Mouse (Mus musculus): ENCODE results near the gene Tbl1x.

DNA sequence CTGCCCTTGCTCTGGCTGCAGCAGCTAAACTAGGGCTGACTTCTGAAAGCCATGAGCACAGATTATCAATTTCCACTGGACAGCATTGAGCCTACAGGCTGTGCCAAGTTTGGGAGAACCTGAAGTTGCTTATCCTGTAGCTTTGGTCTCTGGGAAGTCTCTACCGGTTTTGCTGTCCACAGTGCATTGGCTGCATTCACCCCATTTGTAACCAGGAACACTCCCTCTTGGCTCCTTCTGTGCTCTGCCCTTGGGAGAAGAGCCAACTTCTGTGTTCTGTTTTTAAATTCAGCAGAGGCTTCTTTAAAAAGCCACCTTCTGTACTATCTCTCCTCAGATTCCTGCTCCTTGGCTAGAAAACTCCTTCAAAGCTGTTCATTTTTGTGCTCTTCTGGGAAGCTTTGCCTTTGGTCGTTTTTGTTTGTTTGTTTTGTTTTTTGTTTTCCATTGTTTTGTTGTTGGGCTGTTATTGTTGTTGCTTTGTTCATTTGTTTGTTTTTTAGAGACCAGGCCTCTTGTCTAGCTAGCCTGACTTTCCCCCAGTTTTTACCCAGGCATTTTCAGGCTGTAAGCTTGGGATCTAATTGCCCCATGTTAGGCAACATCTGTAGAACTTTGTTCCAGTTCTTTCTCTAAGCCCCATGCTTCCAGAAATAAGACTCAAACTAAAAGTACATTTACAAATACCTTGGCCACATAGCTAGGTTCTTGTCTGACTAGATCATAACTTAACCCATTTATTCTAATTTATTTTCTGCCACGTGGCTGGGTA, 159.2 kb downstream of the Tbl1x start:
- no peak for TF ChIP-seq CTCF (IDR thresholded peaks at IDR 0.05; ENCODE audit: extremely low read depth, insufficient read depth, low read length)
- no peak for TF ChIP-seq POLR2A (IDR thresholded peaks at IDR 0.05; ENCODE audit: extremely low read depth, insufficient read depth, low read length)
